Mouse (Mus musculus) kidney, embryonic 14.5 days (tissue): ENCODE measurements around the gene Tmem14a. TPM values are rescaled to one million over a fixed set of nuclear protein-coding genes. Genes with fewer than 3 reads are reported as not detected.
A peak's percentile ranks its signal among the peaks of the same experiment; 100 is the strongest.
"Not testable (repeated sequence)": the region's sequence is repeated elsewhere in the genome, so short reads cannot be mapped to it uniquely, and the experiment has no call there.

Source experiments
- ATAC-seq: fragments of 200-750 bp; cut with Nextera tagmentation; 2 replicates; pipeline ENCODE4 v1.8.0; 2017; ENCODE audit warnings: moderate number of reproducible peaks, mild to moderate bottlenecking, moderate TSS enrichment, moderate library complexity; ENCODE audit not compliant: low FRiP score, low TSS enrichment
- H3K27ac ChIP-seq: fragments of 300-500 bp; sonication (generic); 2 replicates; pipeline ENCODE4 v1.5.1; 2014; ENCODE audit warnings: low read depth, mild to moderate bottlenecking, low read length, moderate library complexity, mixed read lengths
- H3K27me3 ChIP-seq: fragments of 300-500 bp; sonication (generic); 2 replicates; pipeline ENCODE4 v1.6.1; 2014; ENCODE audit warnings: mild to moderate bottlenecking, low read length; ENCODE audit not compliant: control insufficient read depth, insufficient read depth
- H3K36me3 ChIP-seq: fragments of 300-500 bp; sonication (generic); 2 replicates; pipeline ENCODE4 v1.6.1; 2014; ENCODE audit warnings: low read length, mixed read lengths; ENCODE audit not compliant: control insufficient read depth, insufficient read depth
- H3K4me1 ChIP-seq: fragments of 300-500 bp; sonication (generic); 2 replicates; pipeline ENCODE4 v1.6.1; 2014; ENCODE audit warnings: low read length, mixed read lengths; ENCODE audit not compliant: control insufficient read depth, insufficient read depth
- H3K4me2 ChIP-seq: fragments of 300-500 bp; sonication (generic); replicated peaks from 2 replicates; pipeline ENCODE4 v1.6.1; 2014; ENCODE audit warnings: low read depth, mild to moderate bottlenecking, low read length
- H3K4me3 ChIP-seq: fragments of 300-500 bp; sonication (generic); 2 replicates; pipeline ENCODE4 v1.5.1; 2014; ENCODE audit warnings: mild to moderate bottlenecking, low read length
- H3K9ac ChIP-seq: fragments of 300-500 bp; sonication (generic); 2 replicates; pipeline ENCODE4 v1.6.1; 2014; ENCODE audit warnings: low read depth, mild to moderate bottlenecking, low read length, moderate library complexity
- H3K9me3 ChIP-seq: fragments of 300-500 bp; sonication (generic); 2 replicates; pipeline ENCODE4 v1.6.1; 2016; ENCODE audit warnings: low read length; ENCODE audit not compliant: control insufficient read depth
- WGBS: fragments of 180-500 bp; shearing (Covaris S2); extraction: QIAGEN DNeasy Blood & Tissue Kit; methylation state at CpG from one replicate; pipeline ENCODE4 v1.1.7; 2014; 5-methylcytosine and 5-hydroxymethylcytosine counted together
- polyA plus RNA-seq: library from polyadenylated mRNA; unstranded; fragments of >200 nt; fragmentation: Nextera tagmentation; extraction: Ambion mirVana; gene quantifications from 2 replicates; pipeline ENCODE4 v1.2.1, GENCODE M21; 2014

The Tmem14a gene
- polyA plus RNA-seq, 1 experiment from 2014 or later = 9.3 TPM

GRCm38 (mm10) chr1:21262401-21262800, 44.0 kb downstream of the Tmem14a start:
- WGBS = 96% methylated on average over 5 of the region's 5 CpGs
- ATAC-seq = no peak
- H3K9me3 ChIP-seq = no peaks in the 10 kb centered on the region

DNA sequence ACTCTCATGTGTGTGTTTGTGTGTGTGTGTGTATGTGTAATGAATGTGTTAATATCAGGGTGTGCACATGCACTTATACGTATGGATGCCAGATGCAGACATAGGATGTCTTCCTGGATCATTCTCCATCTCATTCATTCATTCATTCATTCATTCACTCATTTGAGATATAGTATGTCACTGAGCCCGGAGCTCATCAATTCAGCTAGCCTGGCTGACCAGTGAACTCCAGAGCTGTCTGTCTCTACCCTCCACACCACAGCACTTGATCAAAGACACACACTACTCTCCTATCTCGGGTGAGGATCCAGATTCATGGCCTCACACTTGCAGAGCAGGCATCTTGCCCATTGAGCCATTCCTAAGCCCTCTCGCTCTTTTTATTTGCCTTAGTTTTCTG, 45.6 kb downstream of the Tmem14a start:
- no peak overlapping the region for H3K4me3 ChIP-seq
- no peaks in the 10 kb centered on the region for H3K9me3 ChIP-seq
- H3K4me1 ChIP-seq = no peaks in the 10 kb centered on the region
- H3K9ac ChIP-seq = no peak overlapping the region
- no peaks in the 10 kb centered on the region for H3K27me3 ChIP-seq
- ATAC-seq = no peak
- no peaks in the 10 kb centered on the region for H3K36me3 ChIP-seq
- H3K27ac ChIP-seq = no peak overlapping the region
- 81% methylated on average over 4 of the region's 4 CpGs for WGBS
- no peak overlapping the region for H3K4me2 ChIP-seq

More at GRCm38 (mm10) chr1:21262401-21262800, 44.0 kb downstream of the Tmem14a start:
- Histone ChIP-seq H3K4me1 (no peaks in the 10 kb centered on the region), H3K27me3 (no peaks in the 10 kb centered on the region), H3K4me2 (no peak overlapping the region), H3K4me3 (no peak overlapping the region), H3K27ac (no peak overlapping the region), H3K36me3 (no peaks in the 10 kb centered on the region), H3K9ac (no peak overlapping the region)

DNA sequence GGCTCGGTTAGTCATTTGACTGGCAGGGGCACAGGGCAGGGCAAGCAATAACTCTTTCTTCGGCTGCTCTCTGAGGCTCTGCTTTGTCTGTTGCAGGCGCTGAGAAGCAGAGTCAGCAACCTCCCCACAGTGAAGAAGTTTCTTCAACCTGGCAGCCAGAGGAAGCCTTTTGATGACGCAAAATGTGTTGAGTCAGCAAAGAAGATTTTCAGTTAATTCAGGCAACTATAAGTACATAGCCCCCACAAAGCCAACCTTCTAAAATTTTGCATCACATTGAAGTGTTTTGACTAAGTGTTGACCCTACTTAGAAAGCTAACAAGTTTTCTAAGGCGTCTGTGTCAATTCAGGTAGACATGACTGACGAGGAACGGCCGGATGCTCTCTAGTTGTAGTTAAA, 46.4 kb downstream of the Tmem14a start:
- Histone ChIP-seq H3K9ac (no peak overlapping the region), H3K27ac (no peak overlapping the region), H3K27me3 (no peaks in the 10 kb centered on the region), H3K4me2 (no peak overlapping the region), H3K4me3 (no peak overlapping the region), H3K9me3 (no peaks in the 10 kb centered on the region), H3K36me3 (no peaks in the 10 kb centered on the region), H3K4me1 (no peaks in the 10 kb centered on the region)
- no peak for ATAC-seq
- 78% methylated on average over 8 of the region's 8 CpGs for WGBS

- Histone ChIP-seq H3K9me3 (no peaks in the 10 kb centered on the region), H3K9ac (no peak overlapping the region), H3K4me1 (no peaks in the 10 kb centered on the region), H3K36me3 (no peaks in the 10 kb centered on the region), H3K27me3 (no peaks in the 10 kb centered on the region), H3K4me3 (no peak overlapping the region), H3K27ac (no peak overlapping the region), H3K4me2 (no peak overlapping the region)
- ATAC-seq = no peak
- 86% methylated on average over 1 of the region's 1 CpGs for WGBS
Observed at GRCm38 (mm10) chr1:21266766-21267165, 48.4 kb downstream of the Tmem14a start.

DNA sequence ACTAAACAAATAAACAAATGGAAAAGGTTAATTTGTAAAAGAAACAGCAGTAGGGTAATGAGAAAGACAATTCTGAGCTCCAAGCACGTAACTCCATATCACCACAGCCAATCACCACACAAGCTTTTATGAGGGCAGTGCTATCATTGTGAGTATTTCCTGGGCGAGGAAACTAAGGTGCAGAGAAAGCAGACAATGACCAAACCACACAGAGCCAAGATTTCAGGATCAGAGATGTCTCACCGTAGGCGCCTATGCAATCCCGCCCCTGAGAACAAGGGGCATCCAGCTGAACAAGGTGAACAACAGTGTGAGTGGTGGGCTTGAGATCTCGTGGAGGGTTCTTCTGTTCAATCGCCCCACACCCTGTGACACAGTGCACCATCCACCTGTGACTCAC, 49.1 kb downstream of the Tmem14a start:
- H3K27me3 ChIP-seq, H3K4me1 ChIP-seq, H3K9ac ChIP-seq, H3K36me3 ChIP-seq, H3K9me3 ChIP-seq, ATAC-seq, H3K4me2 ChIP-seq, H3K27ac ChIP-seq, H3K4me3 ChIP-seq: not testable (repeated sequence)
- 87% methylated on average over 5 of the region's 7 CpGs for WGBS

GRCm38 (mm10) chr1:21271343-21272055, 53.1 kb downstream of the Tmem14a start:
- Histone ChIP-seq H3K27ac (no peak overlapping the region), H3K4me2 (peak overlapping the region; percentile 44), H3K9me3 (no peaks in the 10 kb centered on the region), H3K4me3 (peak overlapping the region; percentile 30), H3K4me1 (no peaks in the 10 kb centered on the region), H3K36me3 (no peaks in the 10 kb centered on the region), H3K27me3 (no peaks in the 10 kb centered on the region), H3K9ac (0 out of 2 replicates have a peak overlapping the region, but pooled peaks have one; percentile 20)
- WGBS = 22% methylated on average over 18 of the region's 18 CpGs
- ATAC-seq = peak; percentile 86

DNA sequence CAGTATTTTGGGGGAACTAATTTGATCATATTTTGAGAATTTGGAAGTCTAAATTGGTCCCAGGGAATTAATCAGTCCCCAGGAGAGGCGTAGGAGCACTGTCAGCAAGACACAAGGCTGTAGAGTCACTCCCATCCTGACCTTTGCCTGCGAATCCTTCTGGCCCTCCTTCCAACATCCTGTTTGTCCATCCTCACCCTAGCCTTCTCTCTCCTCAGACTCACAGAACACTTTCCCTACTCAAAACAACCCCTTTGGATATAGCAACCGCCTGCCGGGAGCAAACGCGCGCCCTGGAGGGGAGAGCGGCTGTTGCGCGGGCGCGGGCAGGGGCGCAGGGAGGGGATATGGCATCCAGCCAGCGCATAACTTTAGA, 53.7 kb downstream of the Tmem14a start:
- Histone ChIP-seq H3K4me3 (peak overlapping the region; percentile 30; the same call in 1 of the 2 replicates), H3K27me3 (no peaks in the 10 kb centered on the region), H3K9ac (0 out of 2 replicates have a peak overlapping the region, but pooled peaks have one; percentile 20), H3K9me3 (no peaks in the 10 kb centered on the region), H3K4me1 (no peaks in the 10 kb centered on the region), H3K27ac (no peak overlapping the region), H3K4me2 (peak overlapping the region; percentile 44), H3K36me3 (no peaks in the 10 kb centered on the region)
- peak; percentile 56; the same call in 1 of the 2 replicates for ATAC-seq
- 18% methylated on average over 14 of the region's 14 CpGs for WGBS

DNA sequence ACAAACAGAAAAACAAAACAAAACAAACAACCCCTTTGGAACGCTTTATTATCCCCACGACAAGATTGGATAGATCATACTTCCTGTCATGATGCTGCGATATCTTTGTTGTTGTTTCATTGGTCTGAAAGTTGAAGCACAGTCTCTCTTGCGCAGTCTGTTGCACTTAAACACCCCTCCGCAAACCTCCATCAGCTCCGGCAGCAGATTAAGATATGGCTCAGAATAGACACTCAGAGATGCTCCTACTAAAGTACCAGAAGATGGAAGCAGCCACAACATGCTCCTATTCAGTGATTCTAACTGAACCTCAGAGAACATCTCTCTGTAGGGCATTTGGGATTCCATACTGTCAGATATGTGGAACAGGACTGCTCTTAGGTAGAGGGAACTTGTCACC, 54.7 kb downstream of the Tmem14a start:
- no peak overlapping the region for H3K4me3 ChIP-seq
- H3K9ac ChIP-seq = no peak overlapping the region
- no peaks in the 10 kb centered on the region for H3K36me3 ChIP-seq
- no peaks in the 10 kb centered on the region for H3K9me3 ChIP-seq
- H3K27ac ChIP-seq = no peak overlapping the region
- 89% methylated on average over 6 of the region's 6 CpGs for WGBS
- no peaks in the 10 kb centered on the region for H3K4me1 ChIP-seq
- H3K27me3 ChIP-seq = no peaks in the 10 kb centered on the region
- no peak for ATAC-seq
- no peak overlapping the region for H3K4me2 ChIP-seq

DNA sequence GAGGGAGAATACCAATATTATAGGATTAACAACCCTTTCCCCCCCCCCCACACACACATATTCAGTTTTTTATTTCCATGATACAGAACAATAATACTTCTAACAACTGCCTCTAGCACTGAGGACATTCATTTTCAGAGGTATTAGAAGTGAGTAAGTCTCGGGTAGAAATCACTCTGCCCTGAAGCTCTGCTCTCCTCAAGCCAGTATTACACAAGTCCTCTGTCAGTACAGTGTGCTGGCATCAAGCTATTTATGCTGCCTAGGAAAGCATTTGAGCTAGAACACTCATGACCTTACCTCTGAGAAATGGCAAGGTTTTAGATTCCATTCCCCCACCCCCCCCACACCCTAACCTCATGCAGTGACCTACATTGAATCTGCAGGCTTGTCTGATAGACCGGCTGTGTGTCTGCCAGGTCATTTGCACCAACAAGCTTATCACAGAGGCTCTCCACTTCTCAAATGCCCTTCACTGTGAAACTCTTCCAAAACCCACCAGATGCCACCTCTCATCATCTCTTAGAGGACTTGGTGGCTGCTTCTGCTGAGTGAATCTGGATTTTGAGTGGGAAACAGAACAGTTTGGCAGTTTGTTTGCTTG, 56.2 kb downstream of the Tmem14a start:
- Histone ChIP-seq H3K9ac (no peak overlapping the region), H3K27ac (no peak overlapping the region), H3K9me3 (no peaks in the 10 kb centered on the region), H3K4me2 (no peak overlapping the region), H3K4me3 (no peak overlapping the region), H3K4me1 (no peaks in the 10 kb centered on the region), H3K27me3 (no peaks in the 10 kb centered on the region), H3K36me3 (no peaks in the 10 kb centered on the region)
- 65% methylated on average over 2 of the region's 2 CpGs for WGBS
- no peak for ATAC-seq
